Mouse (Mus musculus) left cerebral cortex, adult 9 months (tissue): ENCODE results near the gene Iqschfp.

Source experiments
- DNase-seq, 2 experiments: peaks; one replicate each; pipeline ENCODE4 v3.0.0; 2022; ENCODE audit warnings: low spot score in 2 of 2

Gene Iqschfp

DNA sequence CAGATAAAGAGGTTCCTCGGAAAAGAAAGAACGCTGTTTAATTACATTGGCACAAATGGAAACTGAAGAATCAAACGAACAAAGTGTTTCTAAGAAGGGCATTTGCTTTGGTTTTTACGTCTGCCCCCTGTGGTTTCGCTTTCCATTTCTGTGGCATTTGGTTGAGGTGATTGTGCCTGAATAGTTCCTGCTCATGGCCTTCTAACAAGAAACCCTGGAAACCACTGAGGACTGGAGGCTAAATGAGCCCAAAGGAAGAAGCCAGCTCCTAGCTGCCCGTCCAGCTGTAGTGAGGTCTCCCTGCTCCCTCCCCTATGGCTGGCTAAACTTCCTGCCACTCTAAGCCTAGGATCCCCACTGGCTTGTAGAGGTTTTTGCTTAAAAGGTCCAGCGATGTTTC lies 745.9 kb downstream of the Iqschfp start:
- DNase-seq = no peak

DNA sequence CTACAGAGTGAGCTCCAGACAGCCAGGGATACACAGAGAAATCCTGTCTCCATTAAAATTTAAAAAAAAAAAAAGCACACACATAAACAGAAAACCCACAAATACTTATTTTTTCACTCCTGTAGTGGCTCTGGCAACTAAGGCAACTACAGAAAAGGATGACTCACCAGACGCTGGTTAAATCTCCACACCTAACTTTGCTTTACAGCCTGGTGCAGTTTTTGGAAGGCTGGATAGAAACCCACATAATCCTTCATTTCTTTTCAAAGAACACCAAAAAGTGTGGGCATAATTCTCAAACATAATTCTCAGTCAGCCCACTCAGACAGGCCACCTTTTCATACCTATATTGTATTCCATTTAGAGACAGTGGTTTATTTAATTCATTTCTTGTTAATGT lies 746.7 kb downstream of the Iqschfp start:
- no peak for DNase-seq

DNA sequence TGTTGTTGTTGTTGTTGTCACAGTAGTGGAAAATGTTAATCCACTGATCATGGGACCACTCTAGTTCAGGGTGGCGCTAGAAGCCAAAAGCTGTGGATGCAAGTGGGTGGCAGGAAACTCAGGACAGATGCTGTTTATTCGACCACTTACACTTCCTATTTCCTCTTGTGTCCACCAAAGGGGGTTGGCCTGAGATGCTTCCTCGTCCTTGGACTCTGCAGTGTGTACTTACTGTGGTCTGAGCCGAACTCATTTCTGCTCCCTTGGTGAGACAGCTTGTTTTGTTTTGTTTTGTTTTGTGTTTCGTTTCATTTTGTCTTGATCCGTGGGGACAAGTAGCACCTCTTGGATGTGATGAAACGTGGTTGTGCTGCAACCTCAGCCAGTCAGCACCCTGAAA lies 750.9 kb downstream of the Iqschfp start:
- DNase-seq = no peak

DNA sequence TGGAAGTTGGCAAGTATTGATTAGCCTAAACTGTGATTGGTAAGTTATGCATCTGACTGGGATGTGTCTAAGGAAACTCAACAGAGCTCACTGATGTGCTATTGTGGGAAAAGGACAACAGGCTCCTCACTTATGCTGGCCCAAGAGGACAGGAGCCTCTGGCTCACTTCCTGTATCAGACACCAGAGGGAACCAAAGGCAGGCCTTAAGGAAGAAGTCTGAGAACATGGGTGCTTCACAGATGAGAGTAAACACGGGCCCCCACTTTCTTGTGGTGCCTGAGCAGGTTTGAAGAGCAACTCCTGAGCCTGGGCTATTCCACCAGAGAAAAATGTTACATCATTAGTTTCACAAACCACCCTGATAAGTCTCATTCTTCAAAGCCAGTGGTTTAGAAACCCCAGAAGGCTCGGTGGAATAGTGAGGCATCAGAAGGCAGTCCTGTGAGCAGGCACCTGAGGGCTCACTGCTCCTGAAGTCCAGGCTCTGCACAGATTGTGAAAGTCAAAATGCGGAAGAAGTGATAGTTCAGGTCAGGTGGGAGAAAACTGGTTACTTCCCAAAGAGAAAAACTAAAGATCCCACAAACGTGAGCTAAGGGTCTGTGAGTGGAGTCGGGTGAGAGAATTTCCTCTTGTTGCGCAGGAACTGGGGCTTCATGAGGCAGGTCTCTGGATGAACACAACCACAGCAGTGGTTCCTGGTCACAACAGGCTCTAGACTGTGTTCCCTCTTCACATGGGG lies 754.5 kb downstream of the Iqschfp start:
- peak in 1 of 2 experiments; percentile 47 for DNase-seq

DNA sequence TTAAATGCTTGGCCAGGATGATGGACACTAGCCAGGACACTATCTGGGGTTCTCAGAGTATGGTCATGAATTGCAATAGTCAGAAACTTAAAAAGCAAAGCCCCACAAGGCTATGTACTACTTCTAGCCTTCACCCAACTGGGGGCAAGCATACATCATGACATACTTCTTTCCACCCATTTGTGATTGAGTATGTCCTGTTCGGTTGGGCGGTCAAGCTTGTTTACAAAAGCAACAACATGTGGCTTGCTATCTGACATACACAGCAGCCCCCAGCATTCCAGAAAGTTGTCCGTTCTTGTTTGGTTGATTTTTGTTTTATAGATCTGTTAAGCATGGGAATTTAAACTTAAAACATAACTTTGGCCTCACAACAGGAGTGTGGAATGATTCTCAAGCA lies 755.2 kb downstream of the Iqschfp start:
- DNase-seq = no peak

DNA sequence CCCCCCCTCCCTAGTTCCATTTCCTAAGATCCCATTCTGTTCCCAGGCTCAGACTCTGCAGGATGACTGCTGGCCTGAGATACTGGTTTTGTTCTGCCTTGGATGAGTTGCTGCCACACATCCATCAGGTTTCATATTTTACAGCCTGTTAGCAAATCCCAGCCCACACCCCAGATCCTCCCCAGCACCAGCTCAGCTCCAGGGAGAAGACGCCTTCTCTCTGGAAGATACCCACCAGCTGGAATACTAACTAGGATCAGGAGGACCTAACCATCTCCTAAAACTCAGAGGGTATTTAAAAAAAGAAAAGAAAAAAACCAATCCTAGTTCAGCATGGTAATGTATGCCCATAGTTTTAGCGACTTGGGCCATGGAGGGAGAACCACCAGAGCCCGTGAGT lies 758.2 kb downstream of the Iqschfp start:
- DNase-seq = no peak

DNA sequence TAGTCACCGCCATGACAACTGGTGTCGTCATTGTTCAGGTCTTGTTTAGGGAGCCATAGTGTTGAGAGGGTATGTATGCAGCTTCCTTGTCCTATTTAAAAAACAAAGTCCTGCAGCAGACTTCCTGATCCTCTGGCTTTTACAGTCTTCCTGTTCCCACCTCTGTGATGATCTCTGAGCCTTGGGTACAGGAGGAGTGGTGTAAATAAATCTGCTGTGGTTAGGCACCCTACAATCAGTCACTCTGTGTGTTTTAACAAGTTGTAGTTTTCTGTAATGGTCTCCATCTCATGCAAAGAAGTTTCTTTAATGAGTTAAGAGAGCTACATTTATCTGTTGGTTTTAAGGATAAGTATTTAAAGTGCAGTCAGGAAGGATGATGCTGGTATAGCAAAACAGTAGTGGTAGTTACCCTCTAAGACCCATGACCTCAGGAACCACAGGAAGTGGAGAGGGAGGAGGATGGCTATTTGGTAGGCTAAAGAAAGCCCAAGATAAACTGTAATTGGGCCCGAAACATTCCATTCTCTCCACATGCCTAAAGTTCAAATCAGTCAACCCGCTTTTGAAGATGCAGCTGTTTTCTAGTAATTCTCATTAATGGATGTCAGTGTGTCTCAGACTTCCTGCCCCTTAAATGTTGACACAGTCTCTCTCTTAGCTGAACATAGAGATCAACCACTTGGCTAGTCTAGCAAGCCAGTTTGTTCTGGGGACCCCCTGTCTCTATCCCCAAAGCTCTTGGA lies 764.7 kb downstream of the Iqschfp start:
- DNase-seq = no peak

DNA sequence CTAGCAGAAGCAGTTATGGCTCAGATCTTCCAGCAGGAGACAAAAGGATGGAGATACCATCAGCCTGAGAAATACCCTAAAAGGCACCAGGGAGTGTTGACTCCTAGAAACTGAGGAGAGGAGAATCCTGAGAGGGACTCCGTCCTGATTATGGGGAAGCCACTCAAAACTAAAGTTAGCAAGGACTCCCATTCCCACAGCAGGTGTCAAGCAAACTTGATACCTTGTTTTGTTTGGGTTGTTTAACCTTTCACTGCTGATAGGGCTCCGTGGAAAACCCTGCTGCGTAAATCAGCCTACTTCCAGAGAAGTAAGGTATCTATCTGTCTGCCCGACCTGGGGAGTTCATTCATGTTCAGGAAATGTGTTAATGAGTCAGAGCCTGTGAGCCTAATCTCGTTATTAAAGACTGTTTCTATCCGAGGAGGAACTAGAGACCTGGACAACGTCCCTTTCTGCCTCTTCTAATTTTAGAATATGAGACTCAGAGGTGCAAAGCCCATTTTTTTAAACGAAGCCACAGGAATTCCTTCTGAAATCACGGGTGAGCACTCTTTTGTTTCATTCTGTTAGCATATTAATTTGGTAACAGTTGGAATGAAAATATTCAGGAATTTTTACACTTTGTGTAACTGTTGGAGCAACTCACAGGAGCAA lies 765.7 kb downstream of the Iqschfp start:
- DNase-seq = no peak

DNA sequence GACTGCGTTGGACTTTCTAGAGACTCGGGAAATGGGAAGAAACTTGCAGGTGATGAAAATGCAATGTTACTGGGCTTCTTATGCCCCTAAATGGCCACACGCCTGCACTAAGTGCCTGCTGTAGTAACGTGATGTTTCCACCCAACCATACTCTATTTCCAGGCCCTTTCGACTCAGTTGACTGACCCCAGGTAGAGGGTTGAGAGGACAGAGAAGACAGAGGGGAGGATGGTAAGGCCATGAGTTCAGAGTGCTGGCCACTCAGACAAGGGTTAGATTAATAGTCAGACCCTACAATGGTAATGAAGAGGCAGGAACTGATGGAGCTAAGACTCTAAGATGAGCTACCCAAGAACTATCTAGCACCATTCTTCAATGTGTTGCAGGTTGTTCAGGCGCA lies 768.0 kb downstream of the Iqschfp start:
- no peak for DNase-seq

DNA sequence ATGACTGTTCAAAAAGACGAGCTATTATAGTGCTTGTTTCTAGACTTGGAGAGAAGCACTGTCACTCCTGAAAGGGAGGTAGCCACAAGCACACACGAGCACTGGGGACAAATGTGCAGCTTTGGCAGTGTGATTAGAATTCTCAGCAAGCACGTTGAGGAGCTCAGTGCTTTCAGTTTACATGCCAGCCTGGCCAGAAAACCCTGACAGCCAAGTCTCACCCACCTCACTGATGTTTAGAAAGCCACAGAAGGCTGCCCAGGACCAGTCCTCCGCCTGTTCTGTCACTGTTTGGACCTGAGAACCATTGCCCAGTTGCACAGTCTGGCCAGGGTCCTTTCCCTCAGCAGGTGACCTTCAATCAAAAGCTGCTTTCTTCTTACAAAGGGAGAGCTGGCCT lies 768.5 kb downstream of the Iqschfp start:
- peak in 1 of 2 experiments; percentile 39 for DNase-seq

DNA sequence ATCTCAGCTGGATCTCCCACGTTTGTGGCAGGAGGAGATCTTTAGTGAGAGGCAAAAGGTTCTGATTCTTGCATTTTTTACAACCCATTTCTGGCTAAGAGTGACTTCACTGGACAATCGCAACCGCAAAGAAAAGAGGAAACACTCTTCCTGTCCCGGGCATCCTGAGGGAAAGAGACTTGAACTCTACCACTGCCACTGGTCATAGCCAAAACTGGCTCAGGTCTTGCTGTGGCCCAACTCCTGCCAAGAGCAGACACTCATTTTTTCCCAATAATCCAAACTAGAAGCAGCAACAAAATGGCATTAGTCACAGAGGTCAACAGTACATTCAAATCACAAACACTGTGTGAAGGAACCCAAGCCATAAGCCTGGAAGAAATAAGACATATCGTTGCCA lies 770.4 kb downstream of the Iqschfp start:
- no peak for DNase-seq

DNA sequence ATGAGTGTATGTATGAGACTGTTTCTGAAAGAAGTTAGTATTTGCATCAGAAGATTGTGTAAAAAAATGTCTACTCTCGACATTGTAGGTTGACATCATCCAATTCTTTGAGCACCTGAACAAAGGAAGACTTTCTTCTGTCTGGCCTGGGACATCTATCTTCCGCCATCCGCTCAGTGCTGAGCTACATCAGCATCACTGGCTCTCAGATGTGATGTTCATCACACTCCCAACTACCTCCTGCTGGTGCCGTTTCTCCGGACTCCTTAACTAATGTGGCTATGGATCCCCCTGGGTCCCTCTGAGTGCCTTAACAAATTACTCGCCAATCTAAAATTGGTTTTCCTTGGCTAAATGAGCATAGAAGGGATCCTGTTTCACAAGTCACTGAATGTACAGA lies 772.3 kb downstream of the Iqschfp start:
- DNase-seq = no peak

DNA sequence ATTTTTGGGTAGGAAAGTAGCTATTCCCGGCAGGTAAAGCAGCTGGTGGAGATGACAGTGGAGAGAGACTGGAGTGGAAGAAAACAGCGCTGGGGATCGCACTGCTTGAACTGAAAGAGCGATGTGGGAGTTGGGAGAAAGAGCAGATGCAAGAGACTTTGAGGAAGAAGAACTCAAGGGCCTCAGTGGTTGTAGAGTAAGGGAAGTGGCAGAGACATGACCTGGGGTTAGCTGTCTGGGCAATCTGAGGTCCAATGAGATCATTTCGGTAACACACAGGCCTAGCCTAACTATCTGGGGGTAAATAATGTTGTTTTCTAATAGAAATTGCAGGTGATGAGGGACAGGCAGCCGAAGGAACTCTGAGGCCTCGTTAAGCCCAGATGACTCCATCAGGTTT lies 774.3 kb downstream of the Iqschfp start:
- DNase-seq = no peak

DNA sequence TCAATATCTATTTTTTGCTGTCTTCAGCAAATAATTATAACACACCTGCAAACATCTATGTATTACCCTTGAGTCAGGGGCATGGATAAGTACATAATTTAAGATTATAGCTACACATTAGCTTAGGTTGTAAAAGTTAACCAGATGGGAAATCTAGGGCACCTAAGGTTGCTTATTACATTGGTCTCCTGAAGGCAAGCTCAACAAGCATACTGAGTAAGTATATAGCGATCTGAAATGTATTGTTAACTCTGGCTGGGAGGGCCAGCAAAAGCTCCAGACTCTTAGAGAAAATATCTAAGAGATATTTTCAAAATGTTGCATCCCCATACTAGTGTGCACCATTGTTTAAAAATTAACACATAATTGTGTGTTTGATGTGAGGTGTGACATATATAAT lies 775.8 kb downstream of the Iqschfp start:
- no peak for DNase-seq

DNA sequence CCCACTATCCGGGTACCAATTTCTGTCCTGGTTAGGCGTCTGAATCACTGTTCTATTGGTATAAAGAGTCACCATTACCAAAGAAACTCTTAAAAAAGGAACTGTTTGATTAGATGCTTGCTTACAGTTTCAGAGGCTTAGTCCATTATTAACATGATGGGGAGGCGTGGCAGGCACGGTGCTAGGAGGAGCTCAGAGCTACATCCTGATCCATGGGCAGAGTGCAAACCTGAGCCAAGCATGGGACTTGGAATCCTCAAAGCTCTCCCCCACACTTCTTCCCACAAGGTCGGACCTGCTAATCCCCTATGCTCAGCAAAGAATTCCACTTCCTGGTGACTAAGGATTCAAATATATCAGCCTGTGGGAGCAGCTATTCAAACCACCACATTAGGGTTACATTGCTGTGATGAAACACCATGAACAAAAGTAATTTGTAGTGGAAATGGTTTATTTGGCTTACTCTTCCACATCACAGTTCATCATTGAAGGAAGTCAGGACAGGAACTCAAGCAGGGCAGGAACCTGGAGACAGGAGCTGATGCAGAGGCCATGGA lies 777.5 kb downstream of the Iqschfp start:
- no peak for DNase-seq

DNA sequence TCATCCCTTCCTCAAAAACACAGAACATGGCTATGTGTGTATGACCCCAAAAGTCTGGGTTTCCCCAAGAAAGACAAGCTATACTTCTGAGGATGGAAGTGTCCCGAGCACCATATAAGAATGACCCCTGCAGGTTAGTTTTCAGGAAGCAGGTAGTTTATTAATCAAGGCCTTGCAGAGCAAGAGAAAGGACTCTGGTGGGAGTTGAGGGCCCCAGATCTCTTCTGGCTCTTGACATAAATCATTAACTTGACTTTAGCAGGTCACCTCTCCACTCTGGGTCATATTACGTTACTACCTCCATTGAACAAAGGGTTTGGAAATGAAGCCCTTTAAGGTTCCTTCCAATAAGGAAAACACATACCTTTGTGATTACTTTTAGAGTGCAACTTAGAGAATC lies 782.7 kb downstream of the Iqschfp start:
- no peak for DNase-seq

DNA sequence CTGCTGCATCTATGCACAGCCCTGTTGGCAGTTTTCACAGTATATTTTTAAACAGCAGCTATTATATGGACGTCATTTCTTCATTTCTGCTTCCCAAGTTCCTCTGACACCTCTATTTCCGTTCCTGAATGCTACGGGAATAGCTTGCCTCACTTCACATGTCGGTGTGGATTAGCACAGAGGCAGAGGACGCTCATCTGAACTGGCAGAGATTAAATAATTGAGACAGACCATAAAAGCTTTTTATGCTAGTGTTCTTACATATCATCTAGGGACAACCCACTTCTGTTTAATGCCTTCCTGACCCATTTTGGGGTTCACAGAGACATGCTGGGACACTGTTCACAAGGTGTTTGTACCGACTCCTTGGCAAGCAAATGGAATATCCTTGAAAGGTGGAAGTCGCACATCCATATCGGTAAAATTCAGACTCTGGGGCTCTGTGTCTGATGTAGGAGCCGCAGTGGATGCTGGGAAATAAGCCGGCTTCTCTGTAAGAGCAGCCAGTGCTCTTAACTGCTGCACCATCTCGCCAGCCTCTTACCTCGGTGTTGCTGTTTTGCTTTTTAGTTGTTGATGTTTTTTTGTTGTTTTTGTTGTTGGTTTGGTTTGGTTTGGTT lies 783.3 kb downstream of the Iqschfp start:
- DNase-seq = peak; percentile 43 to 50
